Comparison of ENCODE assay signal across 13 mouse cellular contexts in genomic region chr1:167752661-167753060, GRCm38 (mm10).
DNase-seq lines count a peak whose midpoint lies in the region; ATAC-seq and TF ChIP-seq lines count a peak whose summit lies in the region.
"Had no signal": no experiment of that assay in that cellular context is flagged by ENCODE, and none has a peak within 500 bp of the region (broad histone marks: within the 10 kb centered on the region; RNA-seq: fewer than 3 reads in every experiment).

No protein-coding gene starts in this region.

- H3K4me3 ChIP-seq in kidney, adult 2 months (ENCODE audit: insufficient read depth, low read depth, low read length): no peak overlapping the region
- H3K4me3 ChIP-seq in midbrain, postnatal 0 days (ENCODE audit: low read depth, low read length): no peak overlapping the region
- H3K4me3 ChIP-seq in midbrain, embryonic 11.5 days (ENCODE audit: low read depth, low read length): no peak overlapping the region
- H3K4me3 ChIP-seq: heart, embryonic 12.5 days; limb, embryonic 12.5 days had no signal

- TF ChIP-seq CTCF in kidney, adult 2 months (conservative IDR thresholded peaks at IDR 0.05; ENCODE audit: insufficient read depth, insufficient read length, low read depth, low read length): no peak
- no peak for TF ChIP-seq CTCF in midbrain, postnatal 0 days (IDR thresholded peaks at IDR 0.05)

- TF ChIP-seq POLR2A in kidney, adult 2 months (IDR thresholded peaks at IDR 0.05; ENCODE audit: low read depth, low read length): no peak

- WGBS in kidney, adult 2 months: 62% methylated on average over 5 of the region's 5 CpGs
- 75% methylated on average over 5 of the region's 5 CpGs for WGBS in midbrain, postnatal 0 days
- 88% methylated on average over 5 of the region's 5 CpGs for WGBS in midbrain, embryonic 11.5 days

- H3K36me3 ChIP-seq in kidney, adult 2 months (ENCODE audit: control insufficient read depth, insufficient read depth, low read length): no peaks in the 10 kb centered on the region
- no peaks in the 10 kb centered on the region for H3K36me3 ChIP-seq in midbrain, postnatal 0 days (ENCODE audit: insufficient read depth, low read length)
- H3K36me3 ChIP-seq in midbrain, embryonic 11.5 days (ENCODE audit: control insufficient read depth, insufficient read depth, low read length): no peaks in the 10 kb centered on the region
- H3K36me3 ChIP-seq: heart, embryonic 12.5 days; limb, embryonic 12.5 days had no signal

- ATAC-seq in midbrain, postnatal 0 days (ENCODE audit: low FRiP score): no peak
- ATAC-seq in midbrain, embryonic 11.5 days (ENCODE audit: low FRiP score): no peak

- no peak overlapping the region for H3K4me2 ChIP-seq in midbrain, postnatal 0 days (ENCODE audit: low read depth, low read length, poor library complexity, severe bottlenecking)
- H3K4me2 ChIP-seq in midbrain, embryonic 11.5 days: no peak overlapping the region
- H3K4me2 ChIP-seq: heart, embryonic 12.5 days; limb, embryonic 12.5 days had no signal

- no peak overlapping the region for H3K27ac ChIP-seq in kidney, adult 2 months (ENCODE audit: insufficient read depth, low read depth, low read length)
- no peak overlapping the region for H3K27ac ChIP-seq in midbrain, postnatal 0 days (ENCODE audit: low read depth, low read length)
- no peak overlapping the region for H3K27ac ChIP-seq in midbrain, embryonic 11.5 days (ENCODE audit: low read depth, low read length)
- H3K27ac ChIP-seq: limb, embryonic 12.5 days had no signal

- H3K9me3 ChIP-seq in midbrain, postnatal 0 days (ENCODE audit: low read length): no peaks in the 10 kb centered on the region
- no peaks in the 10 kb centered on the region for H3K9me3 ChIP-seq in midbrain, embryonic 11.5 days (ENCODE audit: control insufficient read depth, low read length)
- H3K9me3 ChIP-seq: heart, embryonic 12.5 days; limb, embryonic 12.5 days had no signal

- no peak overlapping the region for H3K9ac ChIP-seq in midbrain, postnatal 0 days (replicated peaks; ENCODE audit: low read length, poor library complexity, severe bottlenecking)
- H3K9ac ChIP-seq in midbrain, embryonic 11.5 days (ENCODE audit: low read length): no peak overlapping the region
- H3K9ac ChIP-seq: heart, embryonic 12.5 days; limb, embryonic 12.5 days had no signal

- H3K4me1 ChIP-seq in kidney, adult 2 months (ENCODE audit: control insufficient read depth, insufficient read depth, low read length): no peaks in the 10 kb centered on the region
- H3K4me1 ChIP-seq in midbrain, postnatal 0 days (ENCODE audit: insufficient read depth, low read length): 0 out of 2 replicates have a peak, but pooled peaks cover 2% of the 10 kb centered on the region
- H3K4me1 ChIP-seq in midbrain, embryonic 11.5 days (ENCODE audit: control insufficient read depth, insufficient read depth, low read length): no peaks in the 10 kb centered on the region
- H3K4me1 ChIP-seq: heart, embryonic 12.5 days had no signal

- H3K27me3 ChIP-seq in kidney, adult 2 months (replicated peaks; ENCODE audit: control insufficient read depth, insufficient read depth, low read length): no peaks in the 10 kb centered on the region
- no peaks in the 10 kb centered on the region; the same call in 1 of the 2 replicates for H3K27me3 ChIP-seq in midbrain, postnatal 0 days (ENCODE audit: insufficient read depth, low read length)
- H3K27me3 ChIP-seq in midbrain, embryonic 11.5 days (ENCODE audit: control insufficient read depth, insufficient read depth, low read length): peaks cover 14% of the 10 kb centered on the region

- DNase-seq in adrenal gland, adult (ENCODE audit: inconsistent age in 2 of 2, low spot score in 1 of 2): peak; percentile 16 to 64
- no peak for DNase-seq in adrenal gland, postnatal 4 days (ENCODE audit: low spot score in 2 of 2)
- peak; percentile 9 for DNase-seq in kidney, adult 2 months
- no peak for DNase-seq in kidney, adult 8-10 months
- DNase-seq in midbrain, postnatal 0 days (ENCODE audit: low spot score): peak; percentile 46
- DNase-seq in midbrain, embryonic 11.5 days (ENCODE audit: low spot score, missing footprints): no peak
- DNase-seq in lung, postnatal 25 days (ENCODE audit: low spot score): peak; percentile 11
- DNase-seq in retina, postnatal 1 day: no peak
- DNase-seq: gastrocnemius, postnatal 36 days; heart, postnatal 4 days; thymus, postnatal 4 days had no signal

Comparison
In these comparisons a context has a peak if more than half of its experiments do, and no peak if none do; other contexts are left out.
1. DNase-seq: peak in adrenal gland, adult (2 of 2), kidney, adult 2 months (single experiment), midbrain, postnatal 0 days (single experiment) and lung, postnatal 25 days (single experiment); none in adrenal gland, postnatal 4 days (0 of 2), kidney, adult 8-10 months (0 of 2), midbrain, embryonic 11.5 days (single experiment) and retina, postnatal 1 day (single experiment).